Comparison of ENCODE assay signal across 24 mouse cellular contexts in the genomic region with DNA sequence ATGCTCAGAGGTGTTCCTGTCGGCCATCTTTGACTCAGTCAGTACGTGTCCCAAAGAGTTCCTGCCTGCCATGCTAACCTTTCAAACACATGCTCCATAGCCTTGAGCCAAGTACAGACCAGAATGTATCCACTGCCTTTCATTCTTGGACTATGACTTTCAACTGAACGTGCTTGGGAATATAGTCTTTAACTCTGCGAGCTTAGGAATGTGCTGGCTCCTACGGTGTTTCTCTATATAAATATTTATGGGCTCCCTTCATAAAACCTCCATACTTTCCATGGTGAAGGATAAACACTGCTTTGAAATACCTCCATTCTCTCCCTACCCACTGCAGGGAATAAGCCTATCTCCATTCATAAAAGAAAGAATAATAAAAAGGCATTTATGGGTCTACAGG. TPM values are rescaled to one million over a fixed set of nuclear protein-coding genes. Genes with fewer than 3 reads are reported as not detected.
A peak's percentile ranks its signal among the peaks of the same experiment; 100 is the strongest.
DNase-seq lines count a peak whose midpoint lies in the region; ATAC-seq lines count a peak whose summit lies in the region.
"Had no signal": no experiment of that assay in that cellular context is flagged by ENCODE, and none has a peak within 500 bp of the region (broad histone marks: within the 10 kb centered on the region; RNA-seq: fewer than 3 reads in every experiment).

No protein-coding gene starts in this region.

- intact Hi-C loops in heart, postnatal 10 days (cut with DNase I), result no loop called here

- no peaks in the 10 kb centered on the region for H3K36me3 ChIP-seq in intestine, embryonic 15.5 days
- peaks cover 10% of the 10 kb centered on the region for H3K36me3 ChIP-seq in limb, embryonic 13.5 days
- H3K36me3 ChIP-seq: hindbrain, embryonic 13.5 days; midbrain, embryonic 10.5 days; neural tube, embryonic 13.5 days had no signal

- no peak overlapping the region for H3K4me3 ChIP-seq in intestine, embryonic 15.5 days (replicated peaks)
- no peak overlapping the region for H3K4me3 ChIP-seq in limb, embryonic 13.5 days
- H3K4me3 ChIP-seq: heart, embryonic 13.5 days; hindbrain, embryonic 13.5 days; layer of hippocampus, adult 2 months; midbrain, embryonic 10.5 days; myocyte; neural tube, embryonic 13.5 days had no signal

- no peak overlapping the region for H3K27ac ChIP-seq in intestine, embryonic 15.5 days
- peak overlapping the region; percentile 29 for H3K27ac ChIP-seq in limb, embryonic 13.5 days
- H3K27ac ChIP-seq: heart, embryonic 13.5 days; hindbrain, embryonic 13.5 days; layer of hippocampus, adult 2 months; midbrain, embryonic 10.5 days; neural tube, embryonic 13.5 days had no signal

- H3K27me3 ChIP-seq in intestine, embryonic 15.5 days (replicated peaks), result no peaks in the 10 kb centered on the region
- 0 out of 2 replicates have a peak, but pooled peaks cover 3% of the 10 kb centered on the region for H3K27me3 ChIP-seq in limb, embryonic 13.5 days
- H3K27me3 ChIP-seq: heart, embryonic 13.5 days; hindbrain, embryonic 13.5 days; neural tube, embryonic 13.5 days had no signal

- H3K4me1 ChIP-seq in intestine, embryonic 15.5 days (replicated peaks), result 0 out of 2 replicates have a peak, but pooled peaks cover 3% of the 10 kb centered on the region
- peaks cover 16% of the 10 kb centered on the region for H3K4me1 ChIP-seq in limb, embryonic 13.5 days
- H3K4me1 ChIP-seq: hindbrain, embryonic 13.5 days; midbrain, embryonic 10.5 days; neural tube, embryonic 13.5 days had no signal

- no peak overlapping the region for H3K9ac ChIP-seq in intestine, embryonic 15.5 days
- no peak overlapping the region for H3K9ac ChIP-seq in limb, embryonic 13.5 days
- H3K9ac ChIP-seq: heart, embryonic 13.5 days; hindbrain, embryonic 13.5 days; neural tube, embryonic 13.5 days had no signal

- ATAC-seq in intestine, embryonic 15.5 days, result peak; percentile 58; the same call in 1 of the 2 replicates
- ATAC-seq in limb, embryonic 13.5 days (ENCODE audit: low FRiP score, low read depth), result peak; percentile 91
- ATAC-seq: forebrain, embryonic 14.5 days; lung, postnatal 0 days; midbrain, embryonic 16.5 days had no signal

- no peak overlapping the region for H3K4me2 ChIP-seq in intestine, embryonic 15.5 days (replicated peaks)
- H3K4me2 ChIP-seq in limb, embryonic 13.5 days (replicated peaks), result no peak overlapping the region
- H3K4me2 ChIP-seq: heart, embryonic 13.5 days; hindbrain, embryonic 13.5 days; neural tube, embryonic 13.5 days had no signal

- no peaks in the 10 kb centered on the region for H3K9me3 ChIP-seq in intestine, embryonic 15.5 days
- H3K9me3 ChIP-seq in limb, embryonic 13.5 days, result peaks cover 5% of the 10 kb centered on the region; the same call in 1 of the 2 replicates
- H3K9me3 ChIP-seq: heart, embryonic 13.5 days; hindbrain, embryonic 13.5 days; midbrain, embryonic 10.5 days; neural tube, embryonic 13.5 days had no signal

- peak; percentile 83 for DNase-seq in heart, adult 11 months
- DNase-seq in heart, postnatal 10 days, result no peak
- DNase-seq in kidney, adult 8-10 months, result peak; percentile 8 to 47
- DNase-seq in kidney, postnatal 10 days, result no peak
- DNase-seq in layer of hippocampus, adult 8-10 months (ENCODE audit: low spot score in 2 of 2), result no peak
- no peak for DNase-seq in liver
- DNase-seq: adrenal gland, postnatal 25 days; cerebellum, adult 9-10 months; gastrocnemius, postnatal 14 days; heart, adult 18-20 months; layer of hippocampus, postnatal 36 days; right cerebral cortex, adult 18-20 months; thymus, postnatal 25 days had no signal

- 53% methylated on average over 5 of the region's 5 CpGs for WGBS in intestine, embryonic 15.5 days
- 39% methylated on average over 5 of the region's 5 CpGs for WGBS in limb, embryonic 13.5 days

RNA-seq across cellular contexts. Expression of a gene that starts 29.0 kb away (rescaled TPM):
- total RNA-seq in heart, postnatal 10 days (2021), result 10 to 100 TPM; 23.3 to 23.4 TPM
- polyA plus RNA-seq in intestine, embryonic 15.5 days (2015; fragmentation: Nextera tagmentation; extraction: Ambion mirVana), result 5.9 and 7.5 TPM in 2 replicates
- polyA plus RNA-seq in limb, embryonic 13.5 days (2015; fragmentation: Nextera tagmentation; extraction: Ambion mirVana), result 15.9 and 16.9 TPM in 2 replicates
- total RNA-seq in layer of hippocampus, adult 8-10 months (2022), result 10 to 100 TPM; 11.8 to 16.1 (median 14.9) TPM

Comparison
In these comparisons a context has a peak if more than half of its experiments do, and no peak if none do; other contexts are left out.
1. DNase-seq: peak in heart, adult 11 months (single experiment) and kidney, adult 8-10 months (2 of 2); none in heart, postnatal 10 days (0 of 2), kidney, postnatal 10 days (single experiment), layer of hippocampus, adult 8-10 months (0 of 2) and liver (single experiment).